Mouse (Mus musculus) heart, adult 18-20 months (tissue): Measurements from ENCODE around the gene Dkk2. TPM values are rescaled to one million over a fixed set of nuclear protein-coding genes. Genes with fewer than 3 reads are reported as not detected.
"Not testable (repeated sequence)": the region's sequence is repeated elsewhere in the genome, so short reads cannot be mapped to it uniquely, and the experiment has no call there.

Experiments
- DNase-seq, 2 experiments: peaks; one replicate each; pipeline ENCODE4 v3.0.0; 2021 to 2022; ENCODE audit warnings: mixed read lengths in 1 of 2
- long read RNA-seq, 2 experiments: library from polyadenylated mRNA; stranded (forward); transcript quantifications; one replicate each; pipeline ENCODE4 v2.0.0; 2021
- total RNA-seq, 2 experiments: library from RNA; stranded (reverse); gene quantifications; 2 replicates each; pipeline ENCODE4 v1.2.3; 2021

Dkk2 gene
- total RNA-seq, result under 1 TPM; 0.10 to 0.18 TPM
- long read RNA-seq, experiment 1, result 0 reads
- long read RNA-seq, experiment 2, result 0 reads

- no peak for DNase-seq
Observed at GRCm38 (mm10) chr3:132085112-132085822, at the start of gene Dkk2. Gene Dkk2 (plus strand): TSS chr3:132085292.

GRCm38 (mm10) chr3:132036704-132037103, 48.4 kb upstream of the Dkk2 start:
- no peak for DNase-seq

GRCm38 (mm10) chr3:132037670-132038069, 47.4 kb upstream of the Dkk2 start:
- no peak for DNase-seq

GRCm38 (mm10) chr3:132040066-132040465, 45.0 kb upstream of the Dkk2 start:
- DNase-seq, result no peak

GRCm38 (mm10) chr3:132050884-132051457, 34.1 kb upstream of the Dkk2 start:
- peak in 1 of 2 experiments; percentile 22 for DNase-seq

- DNase-seq, result not testable (repeated sequence)
Observed at GRCm38 (mm10) chr3:132062816-132063215, 22.3 kb upstream of the Dkk2 start.

- no peak for DNase-seq
Observed at GRCm38 (mm10) chr3:132063374-132063773, 21.7 kb upstream of the Dkk2 start.

GRCm38 (mm10) chr3:132063966-132064365, 21.1 kb upstream of the Dkk2 start:
- no peak for DNase-seq

- no peak for DNase-seq
Observed at GRCm38 (mm10) chr3:132064920-132065319, 20.2 kb upstream of the Dkk2 start.

- no peak for DNase-seq
Observed at GRCm38 (mm10) chr3:132070949-132071348, 14.1 kb upstream of the Dkk2 start.

- peak in 1 of 2 experiments; percentile 29 for DNase-seq
Observed at GRCm38 (mm10) chr3:132084018-132084417, 1.1 kb upstream of the Dkk2 start.

- no peak for DNase-seq
Observed at GRCm38 (mm10) chr3:132084680-132085079, 412 bp upstream of the Dkk2 start.

- no peak for DNase-seq
Observed at GRCm38 (mm10) chr3:132085823-132086350, 795 bp downstream of the Dkk2 start.

GRCm38 (mm10) chr3:132086461-132086860, 1.4 kb downstream of the Dkk2 start:
- no peak for DNase-seq

- peak in 1 of 2 experiments; percentile 14 for DNase-seq
Observed at GRCm38 (mm10) chr3:132087011-132087486, 2.0 kb downstream of the Dkk2 start.

GRCm38 (mm10) chr3:132092983-132093382, 7.9 kb downstream of the Dkk2 start:
- no peak for DNase-seq

- DNase-seq, result no peak
Observed at GRCm38 (mm10) chr3:132096296-132096695, 11.2 kb downstream of the Dkk2 start.

GRCm38 (mm10) chr3:132100746-132101145, 15.7 kb downstream of the Dkk2 start:
- no peak for DNase-seq

- DNase-seq, result no peak
Observed at GRCm38 (mm10) chr3:132103020-132103419, 17.9 kb downstream of the Dkk2 start.

GRCm38 (mm10) chr3:132103454-132103853, 18.4 kb downstream of the Dkk2 start:
- DNase-seq, result peak; percentile 22 to 37

- DNase-seq, result no peak
Observed at GRCm38 (mm10) chr3:132115772-132116511, 30.9 kb downstream of the Dkk2 start.

GRCm38 (mm10) chr3:132121344-132121743, 36.3 kb downstream of the Dkk2 start:
- DNase-seq, result no peak

GRCm38 (mm10) chr3:132122581-132122980, 37.5 kb downstream of the Dkk2 start:
- no peak for DNase-seq
